Mouse (Mus musculus) right cerebral cortex, postnatal 14 days (tissue): ENCODE measurements at regions not wholly inside any gene's neighbourhood (a gene's known extent, or its start where the extent isn't known, plus 50 kb on each side); places are given as distances from the start of the nearest gene placed in this dataset.
A peak's percentile ranks its signal among the peaks of the same experiment; 100 is the strongest.
"Not testable (repeated sequence)": the region's sequence is repeated elsewhere in the genome, so short reads cannot be mapped to it uniquely, and the experiment has no call there.

Experiments used
- DNase-seq: peaks from one replicate; pipeline ENCODE4 v3.0.0; 2022

GRCm38 (mm10) chr12:25565131-25565530 lies 468.2 kb upstream of the Id2 start:
- no peak for DNase-seq

GRCm38 (mm10) chr12:25559601-25560000 lies 462.7 kb upstream of the Id2 start:
- DNase-seq, result no peak

GRCm38 (mm10) chr12:25553656-25554055 lies 456.7 kb upstream of the Id2 start:
- DNase-seq, result no peak

- no peak for DNase-seq
Measured at GRCm38 (mm10) chr12:25549735-25550134, 452.8 kb upstream of the Id2 start.

- no peak for DNase-seq
Measured at GRCm38 (mm10) chr12:25544253-25544652, 447.3 kb upstream of the Id2 start.

- no peak for DNase-seq
Measured at GRCm38 (mm10) chr12:25534620-25534950, 437.6 kb upstream of the Id2 start.

- no peak for DNase-seq
Measured at GRCm38 (mm10) chr12:25533709-25534619, 437.0 kb upstream of the Id2 start.

GRCm38 (mm10) chr12:25530483-25530882 lies 433.5 kb upstream of the Id2 start:
- DNase-seq, result no peak

- no peak for DNase-seq
Measured at GRCm38 (mm10) chr12:25529537-25529936, 432.6 kb upstream of the Id2 start.

- DNase-seq, result no peak
Measured at GRCm38 (mm10) chr12:25526639-25527038, 429.7 kb upstream of the Id2 start.

- no peak for DNase-seq
Measured at GRCm38 (mm10) chr12:25516738-25517137, 419.8 kb upstream of the Id2 start.

- DNase-seq, result no peak
Measured at GRCm38 (mm10) chr12:25513679-25514078, 416.7 kb upstream of the Id2 start.

GRCm38 (mm10) chr12:25509666-25510065 lies 412.7 kb upstream of the Id2 start:
- DNase-seq, result no peak

GRCm38 (mm10) chr12:25493233-25493632 lies 396.3 kb upstream of the Id2 start:
- peak; percentile 36 for DNase-seq

- no peak for DNase-seq
Measured at GRCm38 (mm10) chr12:25492483-25493190, 395.7 kb upstream of the Id2 start.

GRCm38 (mm10) chr12:25475180-25475758 lies 378.3 kb upstream of the Id2 start:
- no peak for DNase-seq

- no peak for DNase-seq
Measured at GRCm38 (mm10) chr12:25469181-25469580, 372.2 kb upstream of the Id2 start.

- peak; percentile 60 for DNase-seq
Measured at GRCm38 (mm10) chr12:25467789-25468188, 370.8 kb upstream of the Id2 start.

GRCm38 (mm10) chr12:25462690-25463089 lies 365.8 kb upstream of the Id2 start:
- DNase-seq, result not testable (repeated sequence)

- DNase-seq, result no peak
Measured at GRCm38 (mm10) chr12:25455281-25455989, 358.5 kb upstream of the Id2 start.

GRCm38 (mm10) chr12:25453356-25453755 lies 356.4 kb upstream of the Id2 start:
- no peak for DNase-seq

- no peak for DNase-seq
Measured at GRCm38 (mm10) chr12:25451156-25451555, 354.2 kb upstream of the Id2 start.

- no peak for DNase-seq
Measured at GRCm38 (mm10) chr12:25444355-25444754, 347.4 kb upstream of the Id2 start.
